Mouse (Mus musculus): Measurements from ENCODE around the gene Srpk2. TPM values are rescaled to one million over a fixed set of nuclear protein-coding genes. Genes with fewer than 3 reads are reported as not detected.
A peak's percentile ranks its signal among the peaks of the same experiment; 100 is the strongest.
"Not testable (repeated sequence)": the region's sequence is repeated elsewhere in the genome, so short reads cannot be mapped to it uniquely, and the experiment has no call there.

Srpk2 gene
- polyA plus RNA-seq, 1 experiment from 2014 or later = 39.8 TPM

- no peak for ATAC-seq (ENCODE audit: borderline replicate concordance, extremely low read depth, low FRiP score, low TSS enrichment)
- Histone ChIP-seq H3K27me3 (no peaks in the 10 kb centered on the region), H3K36me3 (no peaks in the 10 kb centered on the region), H3K4me3 (no peak overlapping the region), H3K4me1 (no peaks in the 10 kb centered on the region), H3K9ac (no peak overlapping the region), H3K4me2 (no peak overlapping the region), H3K9me3 (no peaks in the 10 kb centered on the region), H3K27ac (no peak overlapping the region)
- 81% methylated on average over 4 of the region's 4 CpGs for WGBS
Measured at GRCm38 (mm10) chr5:23577847-23578246, 106.6 kb downstream of the Srpk2 start.

GRCm38 (mm10) chr5:23576336-23577094 is 107.9 kb downstream of the Srpk2 start:
- Histone ChIP-seq H3K9ac (no peak overlapping the region), H3K4me3 (no peak overlapping the region), H3K27ac (no peak overlapping the region), H3K27me3 (no peaks in the 10 kb centered on the region), H3K9me3 (no peaks in the 10 kb centered on the region), H3K4me1 (no peaks in the 10 kb centered on the region), H3K4me2 (no peak overlapping the region), H3K36me3 (no peaks in the 10 kb centered on the region)
- WGBS = 48% methylated on average over 6 of the region's 6 CpGs
- no peak for ATAC-seq (ENCODE audit: borderline replicate concordance, extremely low read depth, low FRiP score, low TSS enrichment)

GRCm38 (mm10) chr5:23573942-23574341 is 110.5 kb downstream of the Srpk2 start:
- Histone ChIP-seq H3K9ac (no peak overlapping the region), H3K36me3 (no peaks in the 10 kb centered on the region), H3K27me3 (no peaks in the 10 kb centered on the region), H3K4me3 (no peak overlapping the region), H3K4me2 (no peak overlapping the region), H3K4me1 (no peaks in the 10 kb centered on the region), H3K27ac (no peak overlapping the region), H3K9me3 (no peaks in the 10 kb centered on the region)
- no peak for ATAC-seq (ENCODE audit: borderline replicate concordance, extremely low read depth, low FRiP score, low TSS enrichment)
- WGBS = 94% methylated on average over 5 of the region's 5 CpGs

DNA sequence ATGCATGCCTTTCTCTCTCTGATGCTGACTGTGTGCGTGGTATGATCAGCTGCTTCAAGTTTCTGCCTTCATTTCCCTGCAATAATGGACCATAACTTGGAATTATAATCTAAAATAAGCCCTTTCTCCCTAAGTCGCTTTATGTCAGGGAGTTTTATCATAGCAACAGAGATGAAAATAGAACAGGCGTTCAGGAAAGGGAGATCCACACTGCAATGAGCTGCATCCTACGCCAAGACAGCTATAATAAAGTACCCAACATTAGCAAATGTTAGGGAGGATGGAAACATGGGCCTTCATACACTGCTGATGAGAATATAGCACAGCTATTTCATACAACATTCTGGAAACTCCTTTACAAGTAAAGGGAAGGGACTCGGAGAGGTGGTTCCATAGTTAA is 116.2 kb downstream of the Srpk2 start:
- Histone ChIP-seq H3K27me3 (no peaks in the 10 kb centered on the region), H3K4me3 (no peak overlapping the region), H3K4me2 (no peak overlapping the region), H3K9me3 (no peaks in the 10 kb centered on the region), H3K27ac (no peak overlapping the region), H3K4me1 (no peaks in the 10 kb centered on the region), H3K36me3 (0 out of 2 replicates have a peak, but pooled peaks cover 4% of the 10 kb centered on the region), H3K9ac (no peak overlapping the region)
- ATAC-seq (ENCODE audit: borderline replicate concordance, extremely low read depth, low FRiP score, low TSS enrichment) = no peak
- WGBS = 90% methylated on average over 5 of the region's 5 CpGs

DNA sequence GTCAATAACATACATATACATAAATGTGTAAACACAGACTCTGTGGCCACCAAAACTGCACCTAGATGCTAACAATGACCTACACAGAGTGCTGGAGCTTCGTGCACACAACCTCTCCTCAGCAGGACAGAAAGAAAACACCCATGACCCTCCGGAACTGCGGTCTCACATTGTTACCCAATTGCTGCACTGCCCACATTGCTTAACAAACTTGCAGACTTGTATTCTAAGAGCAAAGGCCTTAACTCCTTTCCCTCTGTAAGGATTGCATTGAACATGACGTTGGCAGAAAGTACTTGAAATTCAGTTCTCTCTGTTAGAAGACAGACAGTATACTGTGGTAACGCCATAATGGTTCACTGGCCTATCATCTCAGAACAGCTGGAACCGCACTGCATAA is 118.0 kb downstream of the Srpk2 start:
- ATAC-seq (ENCODE audit: borderline replicate concordance, extremely low read depth, low FRiP score, low TSS enrichment) = no peak
- Histone ChIP-seq H3K27ac (no peak overlapping the region), H3K36me3 (0 out of 2 replicates have a peak, but pooled peaks cover 4% of the 10 kb centered on the region), H3K27me3 (no peaks in the 10 kb centered on the region), H3K9ac (no peak overlapping the region), H3K4me2 (no peak overlapping the region), H3K9me3 (no peaks in the 10 kb centered on the region), H3K4me3 (no peak overlapping the region), H3K4me1 (peaks cover 14% of the 10 kb centered on the region; the same call in 1 of the 2 replicates)
- WGBS = 80% methylated on average over 6 of the region's 6 CpGs

DNA sequence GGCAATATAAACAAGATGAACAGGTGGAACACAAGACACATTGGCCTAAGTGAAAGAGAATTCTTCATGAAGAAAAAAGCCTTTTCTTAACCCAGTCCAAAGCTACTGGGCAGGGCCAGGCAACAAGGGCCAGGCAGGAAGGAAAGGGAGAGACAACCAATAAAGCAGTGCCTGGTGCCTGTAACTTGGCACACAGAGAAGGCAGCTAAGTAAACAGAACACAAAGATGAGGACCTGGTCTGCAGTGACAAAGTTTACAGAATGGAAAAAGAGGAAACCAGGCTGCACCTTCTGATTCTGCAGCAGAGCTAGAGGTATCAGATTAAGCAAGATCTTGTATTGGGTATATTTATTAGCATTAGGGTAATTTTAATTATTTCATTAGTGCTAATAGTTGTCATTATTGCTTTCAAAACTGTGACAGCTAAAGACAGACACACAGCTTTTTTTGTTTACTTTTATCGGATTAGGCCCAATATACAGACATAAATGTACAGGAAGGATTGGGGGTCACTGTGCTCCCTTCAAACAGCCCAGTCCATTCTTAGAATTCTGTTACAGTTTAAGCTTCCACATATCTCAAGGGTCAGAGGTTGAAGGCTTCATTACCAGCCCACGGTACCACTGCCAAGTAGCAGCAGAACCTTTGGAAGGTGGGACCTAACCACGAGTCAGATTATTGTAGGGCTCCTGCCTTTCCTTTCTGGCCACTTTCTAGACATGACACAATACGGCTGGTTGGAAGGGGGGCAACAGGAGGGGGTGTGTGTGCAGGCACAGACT is 121.9 kb downstream of the Srpk2 start:
- Histone ChIP-seq H3K27me3 (no peaks in the 10 kb centered on the region), H3K27ac (peak overlapping the region; percentile 31), H3K9me3 (no peaks in the 10 kb centered on the region), H3K4me2 (no peak overlapping the region), H3K36me3 (0 out of 2 replicates have a peak, but pooled peaks cover 4% of the 10 kb centered on the region), H3K4me1 (peaks cover 19% of the 10 kb centered on the region; the same call in 1 of the 2 replicates), H3K4me3 (no peak overlapping the region), H3K9ac (no peak overlapping the region)
- no peak for ATAC-seq (ENCODE audit: borderline replicate concordance, extremely low read depth, low FRiP score, low TSS enrichment)
- WGBS = 58% methylated on average over 4 of the region's 4 CpGs

DNA sequence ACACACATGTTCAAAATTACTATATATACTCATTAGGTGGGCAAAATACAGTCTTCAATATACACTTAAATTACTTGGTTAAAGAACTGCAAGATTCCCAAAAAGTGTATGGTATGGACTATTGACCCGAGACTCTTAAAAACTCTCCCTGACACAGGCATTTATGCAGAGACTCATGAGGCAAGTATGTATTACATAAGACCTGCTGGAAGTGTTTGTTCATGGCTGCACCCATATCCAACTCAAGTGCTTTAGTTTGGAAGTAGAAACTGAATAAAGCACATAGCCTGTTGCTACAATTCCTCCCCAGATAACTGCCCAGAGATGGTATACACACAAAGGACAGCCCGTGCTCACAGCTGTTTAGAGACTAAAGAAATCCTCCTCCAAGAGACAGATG is 123.2 kb downstream of the Srpk2 start:
- H3K4me1 ChIP-seq = peaks cover 24% of the 10 kb centered on the region
- H3K9ac ChIP-seq = no peak overlapping the region
- no peak overlapping the region for H3K4me3 ChIP-seq
- ATAC-seq (ENCODE audit: borderline replicate concordance, extremely low read depth, low FRiP score, low TSS enrichment) = 0 out of 2 replicates have a peak, but pooled peaks have one; percentile 14
- H3K9me3 ChIP-seq = no peaks in the 10 kb centered on the region
- 66% methylated on average over 2 of the region's 2 CpGs for WGBS
- no peaks in the 10 kb centered on the region for H3K27me3 ChIP-seq
- no peak overlapping the region for H3K4me2 ChIP-seq
- peak overlapping the region; percentile 55 for H3K27ac ChIP-seq
- H3K36me3 ChIP-seq = 0 out of 2 replicates have a peak, but pooled peaks cover 4% of the 10 kb centered on the region

- whole genome bisulfite sequencing = 84% methylated on average over 4 of the region's 4 CpGs
- Histone ChIP-seq H3K9me3 (no peaks in the 10 kb centered on the region), H3K27ac (no peak overlapping the region), H3K27me3 (no peaks in the 10 kb centered on the region), H3K4me1 (peaks cover 31% of the 10 kb centered on the region), H3K36me3 (0 out of 2 replicates have a peak, but pooled peaks cover 4% of the 10 kb centered on the region), H3K9ac (no peak overlapping the region), H3K4me2 (no peak overlapping the region), H3K4me3 (no peak overlapping the region)
- no peak for ATAC-seq (ENCODE audit: borderline replicate concordance, extremely low read depth, low FRiP score, low TSS enrichment)
Measured at GRCm38 (mm10) chr5:23560171-23560570, 124.2 kb downstream of the Srpk2 start.

DNA sequence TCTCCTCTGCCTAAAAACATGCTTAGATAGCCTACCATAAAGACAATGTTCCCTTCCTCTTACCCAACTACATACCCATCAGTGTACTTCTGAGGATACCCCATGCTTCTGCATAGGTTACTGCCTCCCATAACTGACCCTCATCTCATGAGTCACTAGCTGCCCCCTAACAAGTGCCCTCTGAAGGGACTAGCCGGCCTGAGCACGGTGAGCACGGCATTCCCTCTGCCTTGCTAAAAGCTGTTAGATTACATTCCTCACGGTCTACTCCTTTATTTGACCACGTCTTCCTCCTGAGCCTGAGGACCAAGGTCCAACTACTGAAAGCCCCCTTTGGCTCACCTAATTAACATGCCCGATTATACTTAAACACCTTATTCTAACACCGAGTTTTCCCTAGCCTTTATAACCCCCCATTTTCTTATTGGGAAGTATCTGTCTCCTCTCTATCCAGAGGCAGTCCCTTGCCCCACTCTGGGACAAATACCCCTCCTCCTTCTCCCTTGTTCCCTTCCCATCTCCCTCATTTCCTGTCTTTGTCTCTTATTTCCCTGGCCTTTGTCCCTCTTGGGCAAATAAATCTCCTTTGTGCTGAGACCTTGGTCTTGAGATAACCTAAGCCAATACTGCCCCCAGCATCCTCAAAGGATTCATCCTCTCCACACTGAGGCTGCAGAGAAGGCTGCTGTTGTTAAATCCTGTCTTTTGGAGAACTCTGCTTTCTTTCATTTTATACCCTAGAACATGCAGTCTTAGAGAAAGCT is 128.2 kb downstream of the Srpk2 start:
- Histone ChIP-seq H3K4me3 (no peak overlapping the region), H3K27me3 (no peaks in the 10 kb centered on the region), H3K4me1 (peaks cover 24% of the 10 kb centered on the region), H3K4me2 (no peak overlapping the region), H3K9ac (no peak overlapping the region), H3K36me3 (no peaks in the 10 kb centered on the region), H3K9me3 (no peaks in the 10 kb centered on the region), H3K27ac (peak overlapping the region; percentile 55)
- 57% methylated on average over 7 of the region's 7 CpGs for WGBS
- ATAC-seq (ENCODE audit: borderline replicate concordance, extremely low read depth, low FRiP score, low TSS enrichment) = no peak; the same call in 1 of the 2 replicates

DNA sequence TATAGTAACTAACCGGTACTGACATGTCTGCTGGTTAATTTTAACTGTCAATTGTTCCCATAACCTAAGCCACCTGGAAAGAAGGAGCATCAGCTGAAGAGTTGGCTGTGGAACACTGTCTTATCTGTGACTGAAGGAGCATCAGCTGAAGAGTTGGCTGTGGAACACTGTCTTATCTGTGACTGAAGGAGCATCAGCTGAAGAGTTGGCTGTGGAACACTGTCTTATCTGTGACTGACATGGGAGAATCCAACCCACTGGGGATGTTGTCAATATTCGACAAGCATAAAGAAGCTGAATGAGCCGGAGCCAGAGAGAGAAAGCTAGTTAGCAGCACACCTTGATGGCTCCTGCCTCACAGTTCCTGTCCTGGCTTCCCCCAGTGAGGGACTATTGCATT is 131.1 kb downstream of the Srpk2 start:
- H3K4me1 ChIP-seq = peaks cover 19% of the 10 kb centered on the region
- H3K27ac ChIP-seq; H3K4me2 ChIP-seq; H3K36me3 ChIP-seq; H3K9ac ChIP-seq; H3K27me3 ChIP-seq; H3K4me3 ChIP-seq; H3K9me3 ChIP-seq; ATAC-seq (ENCODE audit: borderline replicate concordance, extremely low read depth, low FRiP score, low TSS enrichment): not testable (repeated sequence)
- 60% methylated on average over 3 of the region's 3 CpGs for WGBS

DNA sequence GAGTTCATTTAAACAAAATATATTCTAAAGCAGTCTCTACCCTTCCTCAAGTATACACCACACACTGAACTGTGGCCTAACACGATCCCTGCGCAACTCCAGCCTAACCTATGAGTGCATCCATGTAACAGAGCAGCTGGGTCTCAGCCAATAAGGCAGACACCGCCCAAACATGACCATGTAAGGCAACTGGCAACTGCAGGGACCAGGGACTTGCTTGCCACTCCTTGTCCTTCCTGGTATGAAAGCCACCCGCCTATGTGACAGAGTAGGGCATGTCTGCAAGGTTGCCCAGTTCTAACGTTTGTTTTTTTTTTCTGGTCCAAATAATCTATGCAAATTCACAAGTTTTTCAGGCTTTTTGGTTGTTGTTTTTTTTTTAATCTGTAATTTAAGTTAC is 132.7 kb downstream of the Srpk2 start:
- H3K36me3 ChIP-seq = no peaks in the 10 kb centered on the region
- no peak for ATAC-seq (ENCODE audit: borderline replicate concordance, extremely low read depth, low FRiP score, low TSS enrichment)
- H3K4me3 ChIP-seq = no peak overlapping the region
- no peaks in the 10 kb centered on the region for H3K9me3 ChIP-seq
- no peaks in the 10 kb centered on the region for H3K27me3 ChIP-seq
- H3K9ac ChIP-seq = no peak overlapping the region
- peaks cover 19% of the 10 kb centered on the region for H3K4me1 ChIP-seq
- 73% methylated on average over 5 of the region's 5 CpGs for WGBS
- no peak overlapping the region for H3K4me2 ChIP-seq
- H3K27ac ChIP-seq = no peak overlapping the region

Measured in lung, embryonic 15.5 days (tissue).